Mouse (Mus musculus) neutrophil, adult 5-6 weeks (primary cell): ENCODE data around the gene Parvb. TPM values are rescaled to one million over a fixed set of nuclear protein-coding genes. Genes with fewer than 3 reads are reported as not detected.

Experiments
- ATAC-seq: fragments of 151-379, 151-347 bp; 2 replicates; pipeline ENCODE4 v1.8.0; 2017; ENCODE audit warnings: mild to moderate bottlenecking, moderate TSS enrichment; ENCODE audit not compliant: insufficient number of reproducible peaks, poor library complexity, low FRiP score, severe bottlenecking; ENCODE audit errors: extremely low read depth
- total RNA-seq: library from RNA; stranded (forward); fragments of 200-1000 nt; gene quantifications from 2 replicates; pipeline ENCODE4 v1.2.3, GENCODE M21; 2017

Gene Parvb
- total RNA-seq, 1 experiment from 2014 or later: 10.5 TPM

- ATAC-seq: no peak
Observed at GRCm38 (mm10) chr15:84216026-84216425, 15.8 kb upstream of the Parvb start.

DNA sequence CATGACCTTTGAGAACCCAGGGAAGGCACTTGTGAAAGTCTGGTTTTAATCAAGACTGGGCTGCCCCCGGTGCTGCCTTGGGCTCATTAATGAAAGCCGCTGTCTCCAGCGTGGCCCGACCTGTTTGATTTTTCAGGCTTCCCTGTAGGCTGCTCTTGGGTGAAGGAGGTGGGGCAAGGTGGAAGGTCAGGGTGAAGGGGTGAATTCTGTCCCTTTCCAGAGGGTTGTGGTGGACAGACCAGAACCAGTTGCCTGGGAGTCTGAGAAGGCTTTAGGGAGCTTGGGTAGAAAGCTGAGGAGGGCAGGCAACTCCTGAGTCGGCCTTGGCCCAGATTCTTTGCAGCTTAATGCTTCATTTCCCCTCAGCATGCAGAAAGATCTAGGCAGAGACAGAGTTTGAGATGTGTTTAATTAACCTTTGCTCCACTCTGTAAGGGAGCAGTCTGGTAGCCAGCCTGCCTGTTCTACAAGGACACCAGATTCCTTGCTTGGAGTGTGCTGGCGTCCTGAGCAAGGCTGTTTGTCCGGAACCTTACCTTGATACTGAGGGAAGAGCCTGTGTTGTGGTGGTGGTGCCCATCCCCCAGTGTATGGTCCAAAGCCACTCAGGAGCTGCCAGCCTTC, 15.3 kb upstream of the Parvb start:
- no peak for ATAC-seq

DNA sequence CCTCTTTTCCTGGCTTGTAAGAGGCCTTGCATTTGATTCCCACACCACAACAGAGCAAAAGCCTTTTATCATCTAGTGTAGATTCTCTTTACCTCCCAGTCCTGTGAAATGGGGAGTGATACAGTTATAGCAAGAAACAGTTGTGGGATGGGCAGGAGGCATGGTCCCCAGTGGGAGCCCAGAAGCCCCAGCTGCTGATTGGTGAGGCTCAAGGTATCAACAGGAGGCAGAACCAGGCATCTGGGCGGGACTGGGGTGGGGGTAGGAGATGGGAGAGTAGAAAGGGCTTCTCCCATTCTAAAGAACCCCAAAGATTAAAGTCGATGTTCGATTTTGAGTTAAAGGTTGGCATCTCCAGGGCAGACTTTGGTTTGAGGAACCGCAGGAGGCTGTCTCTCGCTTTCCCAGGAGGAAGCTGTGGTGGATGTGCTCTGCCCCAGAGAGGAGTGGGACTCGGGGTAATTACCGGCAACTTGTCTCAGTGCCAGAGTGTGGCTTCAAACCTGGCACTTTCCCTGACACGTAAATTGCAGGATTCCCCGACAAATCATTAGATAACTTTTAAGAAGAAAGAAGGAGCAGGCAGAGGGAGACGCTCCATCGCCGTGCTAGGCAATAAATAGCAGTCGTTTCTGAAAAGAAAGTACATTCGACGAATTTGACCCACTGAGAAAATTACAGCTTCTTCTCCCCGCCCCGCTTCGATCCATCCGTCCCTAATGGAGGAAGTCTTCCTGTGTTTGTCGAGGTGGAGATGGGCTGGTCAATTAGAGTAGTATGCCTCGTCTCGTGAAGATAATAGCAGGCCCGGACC, 13.7 kb upstream of the Parvb start:
- no peak for ATAC-seq

- ATAC-seq: no peak
Observed at GRCm38 (mm10) chr15:84218783-84219271, 13.0 kb upstream of the Parvb start.

DNA sequence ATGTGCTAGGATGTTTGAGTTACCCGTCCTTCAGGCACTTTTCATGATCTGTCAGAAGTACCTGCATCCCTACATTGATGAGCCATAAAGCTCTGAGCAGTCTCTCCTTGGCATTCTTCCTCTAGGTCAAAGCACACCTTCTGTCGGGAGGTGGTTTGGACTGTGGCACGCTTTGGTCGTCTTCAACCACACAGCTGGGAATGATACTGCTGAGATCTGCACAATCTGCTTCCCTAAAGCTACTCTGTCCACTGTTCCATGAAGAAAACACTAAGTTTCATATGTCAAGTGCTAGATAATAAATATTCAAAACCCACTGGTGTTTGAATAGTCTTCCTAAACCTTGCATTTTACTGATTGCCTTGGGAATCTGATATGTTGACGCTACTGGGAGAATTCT, 10.3 kb upstream of the Parvb start:
- no peak for ATAC-seq

DNA sequence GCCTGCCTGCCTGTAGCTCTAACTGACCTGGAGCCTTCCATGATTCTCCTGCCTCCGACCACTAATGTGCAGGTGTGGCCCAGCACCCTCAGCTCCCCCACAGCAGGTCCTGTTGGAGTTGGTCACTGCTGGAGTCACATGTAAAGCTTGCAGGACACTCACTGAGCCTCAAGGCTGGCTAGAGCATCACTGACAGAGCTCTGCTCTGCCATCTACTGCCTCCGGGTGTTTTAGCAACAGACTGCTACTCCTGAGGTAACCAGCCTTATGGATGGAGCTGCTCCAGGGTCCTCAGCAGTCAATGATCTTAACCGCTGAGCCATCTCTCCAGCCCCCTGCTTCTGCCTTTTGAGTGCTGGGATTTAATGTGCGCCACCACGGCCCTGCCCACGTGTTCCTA, 8.4 kb upstream of the Parvb start:
- no peak for ATAC-seq

DNA sequence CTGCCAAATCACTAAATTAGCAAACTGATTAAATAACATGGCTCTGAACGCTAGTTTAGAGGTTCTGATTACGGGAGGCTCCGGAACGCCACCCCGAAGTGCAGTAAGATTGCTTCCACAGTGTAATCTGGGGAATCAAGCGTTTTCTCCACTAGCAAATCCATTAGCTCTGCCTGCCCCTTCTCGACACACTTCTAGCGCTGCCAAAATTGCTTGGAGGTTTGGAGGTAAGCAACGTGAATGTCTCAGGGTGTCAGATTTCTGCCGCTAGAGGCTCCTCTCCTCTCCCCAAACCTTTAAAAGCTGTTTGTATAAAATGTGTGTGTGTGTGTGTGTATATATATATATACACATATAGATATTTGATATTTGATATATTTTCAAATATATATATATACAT, 7.1 kb upstream of the Parvb start:
- no peak for ATAC-seq

DNA sequence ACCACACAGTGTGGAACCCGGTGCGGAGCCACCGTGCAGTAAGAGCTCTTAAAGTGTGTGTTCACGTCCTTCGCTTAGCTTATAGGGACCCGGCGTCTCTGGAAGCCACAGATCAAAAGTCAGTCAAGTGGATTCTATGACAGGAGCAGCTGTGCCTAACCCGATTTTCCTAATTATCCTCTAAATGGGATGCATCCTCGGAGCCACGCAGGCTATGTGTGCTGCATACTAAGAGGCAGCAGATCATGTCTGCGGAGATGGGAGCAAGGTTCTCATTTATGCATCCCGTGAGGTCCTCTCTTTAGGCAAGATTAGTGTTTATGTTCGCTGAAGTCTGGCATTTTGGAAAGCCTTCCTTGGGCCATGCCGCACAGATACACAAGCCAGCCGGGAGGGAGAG, 4.9 kb upstream of the Parvb start:
- ATAC-seq: no peak

DNA sequence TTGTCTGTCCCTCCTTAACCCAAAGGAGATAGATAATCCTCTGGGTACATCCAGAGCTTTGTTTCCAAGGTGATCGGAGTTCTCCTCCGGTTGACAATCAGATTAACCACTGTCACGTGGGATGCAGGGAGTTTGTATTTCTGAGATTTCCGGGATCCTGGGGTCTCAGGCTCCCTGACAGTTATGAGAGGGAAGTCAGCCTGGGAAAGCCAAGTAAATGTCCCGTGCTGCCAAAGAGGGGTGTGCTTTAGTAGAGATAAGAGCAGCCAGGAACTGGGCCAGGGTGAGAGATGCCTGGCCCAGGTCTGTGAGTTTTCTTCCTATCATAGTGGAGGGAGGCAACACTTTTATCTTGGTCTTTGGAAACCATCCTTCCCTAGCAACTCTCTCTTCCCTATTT, 1.2 kb upstream of the Parvb start:
- ATAC-seq: no peak

- no peak for ATAC-seq
Observed at GRCm38 (mm10) chr15:84231113-84231712, 630 bp upstream of the Parvb start.

GRCm38 (mm10) chr15:84232609-84233008, 766 bp downstream of the Parvb start:
- no peak for ATAC-seq

GRCm38 (mm10) chr15:84234794-84235581, 3.1 kb downstream of the Parvb start:
- no peak for ATAC-seq

DNA sequence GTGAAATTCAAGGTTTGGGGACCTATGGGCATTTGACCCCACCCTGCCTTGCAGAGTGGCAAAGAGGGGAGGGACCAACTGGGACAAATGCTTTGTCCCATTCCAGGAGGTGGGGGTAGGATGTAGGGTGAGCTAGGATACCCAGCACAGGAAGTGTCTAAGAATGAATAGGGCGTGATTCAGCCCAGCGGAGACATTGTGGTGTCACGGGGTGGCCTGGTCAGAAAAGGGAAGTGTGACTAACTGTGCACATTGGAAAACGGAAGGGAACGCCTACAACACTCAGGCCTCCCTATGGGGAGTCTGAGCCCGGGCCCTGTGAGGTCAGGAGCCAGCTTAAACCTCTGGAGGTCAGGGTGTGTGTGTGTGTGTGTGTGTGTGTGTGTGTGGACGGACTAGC, 3.8 kb downstream of the Parvb start:
- peak; percentile 82 for ATAC-seq

DNA sequence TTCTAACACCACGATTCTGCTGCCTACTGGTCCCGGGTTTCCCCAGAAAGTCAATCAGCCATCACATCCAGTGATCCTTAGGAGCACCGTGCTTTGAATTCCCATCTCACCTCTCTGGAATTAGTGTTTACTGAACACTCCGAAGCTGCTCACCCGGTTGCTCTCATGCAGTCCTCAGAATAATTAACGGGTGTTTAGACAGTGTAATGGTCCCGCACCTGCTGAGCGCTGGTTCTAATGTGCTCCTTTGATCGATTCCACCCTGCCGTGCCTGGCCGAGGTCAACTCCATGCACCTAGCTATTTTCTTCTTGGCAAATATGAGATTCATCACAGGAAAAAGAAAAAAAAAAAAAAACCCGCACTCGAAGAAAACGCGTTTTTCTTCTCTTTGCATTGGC, 6.7 kb downstream of the Parvb start:
- no peak for ATAC-seq

DNA sequence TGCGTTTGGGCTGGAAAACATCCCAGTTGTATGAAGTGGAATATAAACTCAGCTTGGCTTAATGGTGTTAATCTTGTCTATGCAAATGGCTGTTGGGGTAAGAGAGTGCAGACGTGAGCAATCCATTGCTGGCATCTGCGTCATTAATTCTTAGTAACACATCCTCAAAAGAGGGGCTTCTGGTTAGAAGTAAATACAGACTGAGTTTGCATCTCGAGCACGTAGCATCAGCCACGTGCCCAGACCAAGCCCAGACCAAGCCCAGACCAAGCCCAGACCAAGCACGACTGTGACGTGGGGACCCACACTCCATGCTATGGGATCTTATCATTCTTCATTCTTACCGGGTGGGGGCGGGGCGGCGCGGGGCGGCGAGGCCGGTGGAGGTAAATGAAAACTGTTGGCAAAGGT, 7.2 kb downstream of the Parvb start:
- no peak for ATAC-seq

- no peak for ATAC-seq
Observed at GRCm38 (mm10) chr15:84241520-84241919, 9.7 kb downstream of the Parvb start.

DNA sequence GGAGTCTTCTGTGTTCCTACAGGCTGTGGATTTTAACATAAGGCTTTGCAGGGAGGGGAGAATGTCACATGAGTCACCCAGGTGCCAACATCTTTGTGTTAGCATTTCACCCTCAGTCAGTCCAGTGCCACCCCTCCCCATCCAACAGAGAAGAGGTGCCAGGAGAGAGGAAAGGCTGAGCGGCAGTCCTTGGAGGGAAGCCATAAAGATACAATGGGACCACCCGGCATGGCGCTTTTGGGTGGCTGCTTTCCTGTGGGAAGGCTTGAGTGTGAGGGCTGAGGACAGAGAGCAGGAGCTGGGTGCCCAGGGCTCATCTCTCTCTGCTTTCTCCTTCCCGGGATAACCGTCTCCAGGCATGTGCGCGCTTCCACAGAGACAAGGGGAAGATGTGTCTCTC, 13.3 kb downstream of the Parvb start:
- ATAC-seq: no peak

GRCm38 (mm10) chr15:84246195-84246594, 14.4 kb downstream of the Parvb start:
- ATAC-seq: no peak

DNA sequence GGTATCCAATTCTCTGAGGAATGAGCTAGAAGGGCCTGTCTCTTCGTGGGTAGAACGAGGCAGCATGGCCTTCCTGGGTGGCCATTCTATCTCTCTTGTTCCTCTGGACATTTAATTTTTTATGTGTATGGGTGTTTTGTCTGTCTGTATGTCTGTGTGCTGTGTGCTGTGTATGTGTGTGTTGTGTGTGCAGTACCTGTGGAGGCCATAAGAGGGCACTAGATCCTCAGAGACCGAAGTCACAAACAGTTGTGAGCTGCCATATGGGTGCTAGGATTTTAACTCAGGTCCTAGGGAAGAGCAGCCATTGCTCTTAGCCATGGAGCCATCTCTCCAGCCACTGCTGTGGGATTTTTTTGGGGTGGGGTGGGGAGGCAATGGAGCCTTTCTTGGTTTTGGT, 15.5 kb downstream of the Parvb start:
- no peak for ATAC-seq
